Mouse (Mus musculus) C2C12 (cell line): ENCODE measurements around the gene Hopx. TPM values are rescaled to one million over a fixed set of nuclear protein-coding genes. Genes with fewer than 3 reads are reported as not detected.

ENCODE experiments used
- H3K27me3 ChIP-seq: one replicate; pipeline ENCODE4 v1.6.1; 2011; ENCODE audit not compliant: control insufficient read depth, insufficient read depth, insufficient read length
- H3K36me3 ChIP-seq: one replicate; pipeline ENCODE4 v1.6.1; 2011; ENCODE audit not compliant: control insufficient read depth, insufficient read depth
- H3K4me3 ChIP-seq: one replicate; pipeline ENCODE4 v1.5.1; 2011; ENCODE audit warnings: mild to moderate bottlenecking, control low read depth; ENCODE audit not compliant: poor library complexity, insufficient read depth, severe bottlenecking
- H3K79me2 ChIP-seq: one replicate; pipeline ENCODE4 v1.6.1; 2011; ENCODE audit not compliant: control insufficient read depth, insufficient read depth
- H3K79me3 ChIP-seq: one replicate; pipeline ENCODE4 v1.6.1; 2011; ENCODE audit warnings: low read depth, control low read depth
- H3ac ChIP-seq: one replicate; pipeline ENCODE3; 2011; ENCODE audit warnings: low read depth; ENCODE audit not compliant: control insufficient read depth, insufficient read length
- CEBPB ChIP-seq: IDR thresholded peaks from one replicate; pipeline ENCODE4 v1.6.1; 2011; ENCODE audit warnings: low read depth, mild to moderate bottlenecking, control low read depth, moderate library complexity
- CTCF ChIP-seq: IDR thresholded peaks from one replicate; pipeline ENCODE4 v1.5.1; 2011; ENCODE audit not compliant: control insufficient read depth, insufficient read depth, insufficient read length
- FOSL1 ChIP-seq: IDR thresholded peaks from one replicate; pipeline ENCODE4 v1.8.0; 2011; ENCODE audit warnings: mild to moderate bottlenecking, low read length; ENCODE audit not compliant: poor library complexity, insufficient read depth, severe bottlenecking
- MAX ChIP-seq: IDR thresholded peaks from one replicate; pipeline ENCODE4 v1.6.1; 2011; ENCODE audit warnings: mild to moderate bottlenecking, control low read depth
- MYOD1 ChIP-seq: IDR thresholded peaks from one replicate; pipeline ENCODE4 v1.6.1; 2011; ENCODE audit warnings: low read depth; ENCODE audit not compliant: control insufficient read depth, insufficient read length
- MYOG ChIP-seq: IDR thresholded peaks from one replicate; pipeline ENCODE4 v1.6.1; 2011; ENCODE audit not compliant: control insufficient read depth, insufficient read length; ENCODE audit errors: extremely low read depth
- USF1 ChIP-seq: IDR thresholded peaks from one replicate; pipeline ENCODE4 v1.6.1; 2011; ENCODE audit warnings: low read depth, mild to moderate bottlenecking, control low read depth, moderate library complexity
- polyA plus RNA-seq: library from polyadenylated mRNA; unstranded; fragments of >200 nt; fragmentation: generic; extraction: Trizol; gene quantifications from one replicate; pipeline ENCODE4 v1.2.1, GENCODE M21; 2012; ENCODE audit warnings: missing spikeins

Hopx gene
- polyA plus RNA-seq, 1 experiment = 0.15 TPM

DNA sequence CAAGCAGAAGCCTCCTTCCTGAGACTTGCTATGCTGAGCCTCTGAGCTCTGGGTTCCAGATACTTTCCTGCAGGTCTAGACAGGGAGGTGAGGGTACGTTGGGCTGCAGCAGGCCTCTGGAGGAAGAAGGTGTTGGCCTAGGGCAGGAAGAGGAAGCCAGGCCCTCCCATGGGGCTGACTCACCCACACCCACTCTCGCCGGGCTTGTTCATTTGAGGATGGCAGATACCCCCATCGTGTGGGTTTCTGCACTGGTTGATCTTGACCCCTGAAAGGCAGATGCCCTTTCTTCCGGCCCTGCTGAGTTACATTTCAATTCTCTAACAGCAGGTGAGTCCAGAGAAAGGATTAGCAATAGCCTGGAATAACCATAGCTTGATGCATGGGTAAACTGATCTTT, 22.4 kb downstream of the Hopx start:
- Histone ChIP-seq H3K79me2 (no peaks in the 10 kb centered on the region), H3K36me3 (no peaks in the 10 kb centered on the region), H3K27me3 (no peaks in the 10 kb centered on the region), H3K4me3 (no peak overlapping the region), H3ac (no peak overlapping the region), H3K79me3 (no peaks in the 10 kb centered on the region)
- TF ChIP-seq MYOG = no peak
- TF ChIP-seq FOSL1 = no peak
- TF ChIP-seq MYOD1 = no peak
- TF ChIP-seq USF1 = no peak
- TF ChIP-seq MAX = no peak
- TF ChIP-seq CEBPB = no peak
- no peak for TF ChIP-seq CTCF

DNA sequence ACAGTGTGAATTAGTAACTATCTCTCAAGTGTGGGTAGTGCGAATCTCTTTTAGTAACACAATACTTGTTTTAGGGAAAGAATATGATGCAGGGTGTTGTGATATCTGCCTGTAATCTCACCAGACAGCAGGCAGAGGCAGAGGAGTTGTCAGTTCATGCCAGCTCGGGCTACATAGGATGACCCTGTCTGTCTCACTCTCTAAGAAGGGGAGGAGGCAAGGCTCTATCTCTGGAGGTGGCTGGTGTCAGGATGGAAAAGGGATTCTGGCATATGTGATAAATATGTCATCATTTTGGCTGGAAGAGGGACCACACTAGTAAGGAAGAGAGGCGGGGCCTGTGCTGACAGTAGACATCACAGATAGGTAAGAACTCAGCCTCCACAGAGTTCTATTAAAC, 23.0 kb downstream of the Hopx start:
- Histone ChIP-seq H3K36me3 (no peaks in the 10 kb centered on the region), H3K4me3 (no peak overlapping the region), H3K79me2 (no peaks in the 10 kb centered on the region), H3ac (no peak overlapping the region), H3K79me3 (no peaks in the 10 kb centered on the region), H3K27me3 (no peaks in the 10 kb centered on the region)
- TF ChIP-seq MYOD1 = no peak
- no peak for TF ChIP-seq MAX
- no peak for TF ChIP-seq MYOG
- TF ChIP-seq USF1 = no peak
- no peak for TF ChIP-seq CTCF

DNA sequence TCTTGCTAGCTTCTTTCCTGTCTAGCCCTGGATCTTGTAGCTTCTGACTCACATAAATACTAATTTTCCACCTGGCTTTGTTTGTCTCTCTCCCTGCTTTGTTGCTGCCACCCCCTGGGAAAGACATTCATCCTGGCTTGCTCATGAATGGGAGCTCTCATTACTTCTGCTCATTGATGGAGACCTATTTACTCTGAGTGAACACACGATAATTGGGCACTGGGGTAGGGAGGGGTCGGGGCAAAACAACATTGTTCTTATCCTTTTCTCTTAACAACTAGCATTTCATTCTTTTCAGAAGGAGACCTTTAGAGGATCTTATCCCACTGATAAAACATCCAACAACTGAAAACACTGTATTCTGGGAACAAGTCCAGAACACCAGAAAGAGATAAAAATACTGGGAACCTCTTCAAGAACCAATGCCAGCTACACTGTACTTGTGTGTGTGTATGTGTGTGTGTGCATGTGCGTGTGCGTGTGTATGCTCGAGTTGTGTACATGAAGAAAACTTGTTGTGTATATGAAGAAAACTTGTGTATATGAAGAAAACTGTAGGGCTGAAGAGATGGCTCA, 24.3 kb downstream of the Hopx start:
- TF ChIP-seq FOSL1 (no peak), MYOD1 (no peak), MYOG (no peak), MAX (no peak), CTCF (no peak), CEBPB (no peak), USF1 (no peak)
- H3ac ChIP-seq = no peak overlapping the region
- H3K36me3 ChIP-seq = no peaks in the 10 kb centered on the region
- no peaks in the 10 kb centered on the region for H3K27me3 ChIP-seq
- no peak overlapping the region for H3K4me3 ChIP-seq
- no peaks in the 10 kb centered on the region for H3K79me2 ChIP-seq
- no peaks in the 10 kb centered on the region for H3K79me3 ChIP-seq

DNA sequence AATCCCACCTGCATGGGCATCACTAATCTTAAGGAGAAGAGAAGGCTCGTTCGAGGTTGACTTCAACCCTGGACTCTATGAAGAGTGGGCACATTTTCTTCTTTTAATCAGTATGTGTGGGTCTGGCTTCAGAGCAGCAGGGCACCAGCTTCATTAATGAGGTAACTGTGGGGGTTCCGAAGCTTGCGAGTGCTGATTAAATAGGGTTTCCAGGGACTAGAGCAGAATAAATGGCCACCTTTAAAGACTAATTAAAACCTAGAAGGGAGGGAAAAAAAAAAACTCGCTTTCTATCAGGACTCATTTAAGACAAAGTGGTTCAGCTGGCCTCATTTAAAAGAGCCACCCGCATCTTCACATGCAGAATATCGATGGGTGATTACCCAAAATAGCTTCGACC, 25.0 kb downstream of the Hopx start:
- no peaks in the 10 kb centered on the region for H3K79me2 ChIP-seq
- H3K4me3 ChIP-seq = no peak overlapping the region
- H3ac ChIP-seq = no peak overlapping the region
- H3K36me3 ChIP-seq = no peaks in the 10 kb centered on the region
- no peak for TF ChIP-seq MYOG
- TF ChIP-seq USF1 = no peak
- no peak for TF ChIP-seq MYOD1
- no peak for TF ChIP-seq CEBPB
- no peak for TF ChIP-seq FOSL1
- no peak for TF ChIP-seq MAX
- no peak for TF ChIP-seq CTCF
- H3K27me3 ChIP-seq = no peaks in the 10 kb centered on the region
- no peaks in the 10 kb centered on the region for H3K79me3 ChIP-seq

DNA sequence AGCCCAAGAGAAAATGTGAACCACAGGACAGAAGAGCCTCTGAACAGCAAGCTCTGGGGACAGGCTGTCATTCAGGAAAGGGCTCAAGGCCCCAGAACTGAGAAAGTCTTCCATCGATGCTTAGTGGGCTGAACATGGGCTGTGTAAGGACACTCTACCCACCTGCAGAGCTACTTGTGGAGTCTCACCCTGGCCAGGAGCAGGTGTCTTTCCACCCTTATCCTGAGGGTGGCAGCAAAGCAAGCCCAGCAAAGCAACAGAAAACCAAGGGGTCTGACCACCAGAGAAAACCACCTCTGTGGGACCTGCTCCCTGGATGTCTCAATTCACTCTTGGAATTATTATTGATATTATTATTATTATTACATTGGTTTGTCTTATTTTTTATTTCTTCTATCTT, 25.6 kb downstream of the Hopx start:
- H3ac ChIP-seq = no peak overlapping the region
- no peaks in the 10 kb centered on the region for H3K79me3 ChIP-seq
- no peaks in the 10 kb centered on the region for H3K79me2 ChIP-seq
- TF ChIP-seq MAX = no peak
- TF ChIP-seq CTCF = peak; percentile 55
- no peak overlapping the region for H3K4me3 ChIP-seq
- no peaks in the 10 kb centered on the region for H3K27me3 ChIP-seq
- H3K36me3 ChIP-seq = no peaks in the 10 kb centered on the region

DNA sequence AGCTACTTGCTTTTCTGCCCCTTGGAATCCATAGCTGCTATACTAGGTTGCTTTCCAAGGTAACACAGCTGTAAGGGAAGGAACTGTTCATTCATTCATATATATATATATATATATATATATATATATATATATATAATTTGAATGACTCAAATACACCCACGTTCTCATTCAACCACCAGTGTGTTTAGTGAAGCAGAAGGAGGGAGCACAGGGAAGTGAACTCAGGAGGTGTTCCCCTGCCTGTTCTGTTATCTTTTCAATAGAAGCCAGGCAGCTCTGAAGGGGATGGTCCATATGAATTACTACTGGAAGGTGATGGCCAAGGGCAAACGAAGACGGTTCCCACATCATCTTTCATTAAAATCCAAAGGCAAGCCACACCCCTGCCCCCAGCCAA, 27.8 kb downstream of the Hopx start:
- Histone ChIP-seq H3K79me2 (no peaks in the 10 kb centered on the region), H3K4me3 (no peak overlapping the region)
- TF ChIP-seq USF1 = no peak
- TF ChIP-seq MYOG = no peak
- no peak for TF ChIP-seq CEBPB
- TF ChIP-seq MAX = no peak
- no peak for TF ChIP-seq CTCF
- TF ChIP-seq FOSL1 = no peak
- no peak for TF ChIP-seq MYOD1

More for the DNA sequence above, 27.8 kb downstream of the Hopx start:
- no peaks in the 10 kb centered on the region for H3K36me3 ChIP-seq
- no peaks in the 10 kb centered on the region for H3K27me3 ChIP-seq
- H3ac ChIP-seq = no peak overlapping the region
- H3K79me3 ChIP-seq = no peaks in the 10 kb centered on the region
